Mouse (Mus musculus) brain, adult 2 months (tissue): ENCODE results near the gene Naa10.

Source experiments
- DNase-seq: peaks from one replicate; pipeline ENCODE4 v3.0.0; 2011; ENCODE audit warnings: low read depth, low spot score

The Naa10 gene

GRCm38 (mm10) chrX:73921823-73922549 lies at the start of gene Naa10, which contains the start of gene Arhgap4:
TSS of gene Naa10 (minus strand) at chrX:73921944.
TSS of gene Arhgap4 (minus strand) at chrX:73921870.
- DNase-seq, result peak; percentile 97

- no peak for DNase-seq
Observed at GRCm38 (mm10) chrX:73970781-73971180, 49.0 kb upstream of the Naa10 start.

GRCm38 (mm10) chrX:73969729-73970128 lies 48.0 kb upstream of the Naa10 start:
- DNase-seq, result no peak

GRCm38 (mm10) chrX:73969167-73969566 lies 47.4 kb upstream of the Naa10 start:
- no peak for DNase-seq

- peak; percentile 97 for DNase-seq
Observed at GRCm38 (mm10) chrX:73967177-73968075, 45.7 kb upstream of the Naa10 start.

- DNase-seq, result peak; percentile 94
Observed at GRCm38 (mm10) chrX:73966248-73967176, 44.8 kb upstream of the Naa10 start, which contains the start of gene Hcfc1. TSS of gene Hcfc1 (minus strand) at chrX:73966357.

- DNase-seq, result peak; percentile 82
Observed at GRCm38 (mm10) chrX:73965307-73965706, 43.6 kb upstream of the Naa10 start.

GRCm38 (mm10) chrX:73964363-73964762 lies 42.6 kb upstream of the Naa10 start:
- DNase-seq, result no peak

- DNase-seq, result no peak
Observed at GRCm38 (mm10) chrX:73954988-73955387, 33.2 kb upstream of the Naa10 start.

GRCm38 (mm10) chrX:73952603-73953002 lies 30.9 kb upstream of the Naa10 start:
- DNase-seq, result no peak

- DNase-seq, result no peak
Observed at GRCm38 (mm10) chrX:73949341-73949740, 27.6 kb upstream of the Naa10 start.

GRCm38 (mm10) chrX:73948647-73949046 lies 26.9 kb upstream of the Naa10 start:
- peak; percentile 68 for DNase-seq

GRCm38 (mm10) chrX:73946896-73947295 lies 25.2 kb upstream of the Naa10 start:
- no peak for DNase-seq

GRCm38 (mm10) chrX:73942294-73942693 lies 20.6 kb upstream of the Naa10 start:
- DNase-seq, result no peak

GRCm38 (mm10) chrX:73941860-73942259 lies 20.1 kb upstream of the Naa10 start:
- no peak for DNase-seq

- no peak for DNase-seq
Observed at GRCm38 (mm10) chrX:73931871-73932270, 10.1 kb upstream of the Naa10 start.

GRCm38 (mm10) chrX:73930402-73931062 lies 8.8 kb upstream of the Naa10 start, which contains the start of gene Renbp:
TSS of gene Renbp (minus strand) at chrX:73930850.
- peak; percentile 32 for DNase-seq

- peak; percentile 16 for DNase-seq
Observed at GRCm38 (mm10) chrX:73922550-73922882, 772 bp upstream of the Naa10 start.

GRCm38 (mm10) chrX:73921285-73921822 lies 390 bp downstream of the Naa10 start:
- no peak for DNase-seq

GRCm38 (mm10) chrX:73918631-73919030 lies 3.1 kb downstream of the Naa10 start:
- DNase-seq, result no peak

GRCm38 (mm10) chrX:73916945-73917344 lies 4.8 kb downstream of the Naa10 start:
- DNase-seq, result no peak
